23 mouse cellular contexts compared by ENCODE assay signal in genomic region chr6:124580155-124580554, GRCm38 (mm10). TPM values are rescaled to one million over a fixed set of nuclear protein-coding genes. Genes with fewer than 3 reads are reported as not detected.
DNase-seq lines count a peak whose midpoint lies in the region; ATAC-seq and TF ChIP-seq lines count a peak whose summit lies in the region.
"Not testable (repeated sequence)": the region's sequence is repeated elsewhere in the genome, so short reads cannot be mapped to it uniquely, and the experiment has no call there.
"Had no signal": no experiment of that assay in that cellular context is flagged by ENCODE, and none has a peak within 500 bp of the region (broad histone marks: within the 10 kb centered on the region; RNA-seq: fewer than 3 reads in every experiment).

No protein-coding gene starts in this region.

- H3K9me3 ChIP-seq in MEL (replicated peaks; ENCODE audit: insufficient read depth, low read length); heart, embryonic 11.5 days (replicated peaks; ENCODE audit: control insufficient read depth, low read length); stomach, embryonic 14.5 days (ENCODE audit: control insufficient read depth, low read depth, low read length): not testable (repeated sequence)

- not testable (repeated sequence) for H3K27ac ChIP-seq in MEL (ENCODE audit: control insufficient read depth, low read depth, low read length); heart, embryonic 11.5 days (ENCODE audit: low read depth, low read length); stomach, embryonic 14.5 days (ENCODE audit: low read length)

- intact Hi-C loops in left cerebral cortex, postnatal 4 days (cut with DNase I): not testable (repeated sequence)

- TF ChIP-seq EP300 in MEL (IDR thresholded peaks at IDR 0.05; ENCODE audit: low read depth in 1 of 2, low read length in 2 of 2): not testable (repeated sequence)

- peak; percentile 84 for DNase-seq in MEL (ENCODE audit: low read depth, low spot score)
- DNase-seq in adrenal gland, adult 8-10 months: peak; percentile 53
- DNase-seq in adrenal gland, postnatal 36 days: peak; percentile 80 to 81
- DNase-seq in left cerebral cortex, postnatal 4 days: peak; percentile 39

- not testable (repeated sequence) for H3K4me1 ChIP-seq in MEL (ENCODE audit: control insufficient read depth in 1 of 2, insufficient read depth in 2 of 2, low read length in 2 of 2); heart, embryonic 11.5 days (ENCODE audit: control insufficient read depth, insufficient read depth, low read length); stomach, embryonic 14.5 days (ENCODE audit: control insufficient read depth, insufficient read depth, low read length)

- ATAC-seq in common myeloid progenitor, adult 5-6 weeks (replicated peaks; ENCODE audit: low read depth, poor library complexity, severe bottlenecking): peak; percentile 72
- 0 out of 2 replicates have a peak, but pooled peaks have one; percentile 31 for ATAC-seq in heart, embryonic 11.5 days (replicated peaks; ENCODE audit: insufficient number of reproducible peaks, low FRiP score, low TSS enrichment)
- peak; percentile 68 for ATAC-seq in megakaryocyte progenitor cell, adult 5-6 weeks (replicated peaks; ENCODE audit: poor library complexity)
- ATAC-seq in stomach, embryonic 14.5 days (ENCODE audit: insufficient number of reproducible peaks, insufficient read depth, low FRiP score, low read depth): 0 out of 2 replicates have a peak, but pooled peaks have one; percentile 37

- H3K36me3 ChIP-seq in MEL (ENCODE audit: control insufficient read depth in 1 of 2, insufficient read depth in 2 of 2, low read length in 2 of 2); heart, embryonic 11.5 days (ENCODE audit: control insufficient read depth, insufficient read depth, low read length); stomach, embryonic 14.5 days (ENCODE audit: control insufficient read depth, insufficient read depth, low read length): not testable (repeated sequence)

- H3K4me2 ChIP-seq in heart, embryonic 11.5 days; stomach, embryonic 14.5 days (replicated peaks; ENCODE audit: low read depth, low read length): not testable (repeated sequence)

- not testable (repeated sequence) for H3K27me3 ChIP-seq in MEL (ENCODE audit: control insufficient read depth in 1 of 2, insufficient read depth in 2 of 2, low read length in 2 of 2); heart, embryonic 11.5 days (ENCODE audit: control insufficient read depth, insufficient read depth, low read length); stomach, embryonic 14.5 days (ENCODE audit: control insufficient read depth, insufficient read depth, low read length)

- not testable (repeated sequence) for TF ChIP-seq CTCF in MEL (IDR thresholded peaks at IDR 0.05 in 2 of 3, conservative IDR thresholded peaks at IDR 0.05 in 1 of 3; ENCODE audit: control insufficient read depth in 1 of 3, insufficient read depth in 1 of 3, low read depth in 2 of 3, low read length in 3 of 3, poor library complexity in 1 of 3, severe bottlenecking in 1 of 3)

- not testable (repeated sequence) for TF ChIP-seq RAD21 in MEL (IDR thresholded peaks at IDR 0.05; ENCODE audit: low read depth, low read length)

- not testable (repeated sequence) for TF ChIP-seq POLR2A in MEL (IDR thresholded peaks at IDR 0.05; ENCODE audit: control insufficient read depth in 1 of 2, insufficient read depth in 1 of 2, low read depth in 1 of 2, low read length in 2 of 2, poor library complexity in 1 of 2)

- 80% methylated on average over 7 of the region's 7 CpGs for WGBS in heart, embryonic 11.5 days (ENCODE audit: insufficient replicate concordance)
- WGBS in stomach, embryonic 14.5 days: 76% methylated on average over 7 of the region's 7 CpGs

- not testable (repeated sequence) for H3K4me3 ChIP-seq in MEL (ENCODE audit: control insufficient read depth in 1 of 2, insufficient read depth in 1 of 2, low read depth in 2 of 2, low read length in 2 of 2); heart, embryonic 11.5 days (ENCODE audit: low read depth, low read length); stomach, embryonic 14.5 days (ENCODE audit: low read depth, low read length)

- not testable (repeated sequence) for H3K79me2 ChIP-seq in MEL (ENCODE audit: control insufficient read depth, insufficient read depth, low read length, poor library complexity)

- not testable (repeated sequence) for H3K9ac ChIP-seq in MEL (ENCODE audit: control insufficient read depth, low read depth, low read length, poor library complexity, severe bottlenecking); heart, embryonic 11.5 days (ENCODE audit: low read depth, low read length); stomach, embryonic 14.5 days (replicated peaks; ENCODE audit: low read depth, low read length)

TF ChIP-seq in MEL, 35 proteins besides CTCF, POLR2A, EP300 and RAD21:
- TF ChIP-seq MAZ (IDR thresholded peaks at IDR 0.05; ENCODE audit: low read depth, low read length): 0 out of 2 replicates have a peak, but pooled peaks have one; percentile 27
- TF ChIP-seq ETS1 (IDR thresholded peaks at IDR 0.05; ENCODE audit: low read depth, low read length): peak; percentile 21; the same call in 1 of the 2 replicates

RNA-seq across cellular contexts. Expression of gene C1rb, which starts 10.1 kb away (rescaled TPM):
- not detected in 2 replicates for total RNA-seq in MEL (2012; rRNA removed)
- under 1 TPM in 1 of 2 experiments, not detected in 1; 0.03 TPM for polyA plus RNA-seq in MEL (2012; ENCODE audit: insufficient read depth in 1 of 2, insufficient read length in 2 of 2, low read depth in 1 of 2, low replicate concordance in 2 of 2, missing spikeins in 1 of 2)
- 10 to 100 TPM in 2 of 4 experiments, 1 to 10 TPM in 2; 5.9 to 19.1 (median 12.4) TPM for total RNA-seq in adrenal gland, adult 8-10 months (2022)
- 1 to 10 TPM; 5.8 to 7.8 TPM for total RNA-seq in adrenal gland, postnatal 36 days (2021)
- total RNA-seq in common myeloid progenitor, adult 5-6 weeks (2017): not detected in 2 replicates
- polyA plus RNA-seq in heart, embryonic 11.5 days (2014; fragmentation: Nextera tagmentation; extraction: Ambion mirVana): not detected in 2 replicates
- not detected for total RNA-seq in left cerebral cortex, postnatal 4 days (2021)
- not detected in 2 replicates for total RNA-seq in megakaryocyte progenitor cell, adult 5-6 weeks (2015)
- total RNA-seq in megakaryocyte progenitor cell, adult 5-6 weeks (2017): not detected in 2 replicates
- not detected in 2 replicates for polyA plus RNA-seq in stomach, embryonic 14.5 days (2014; fragmentation: Nextera tagmentation; extraction: Ambion mirVana)
- total RNA-seq: hindbrain, postnatal 0 days had no signal
- polyA plus RNA-seq: activated CD4-positive, CD25-positive, alpha-beta regulatory T cell, adult 4 months; brain, embryonic 14.5 days; CD4-positive, CD25-positive, alpha-beta regulatory T cell, adult 4 months; embryonic facial prominence, embryonic 11.5 days; embryonic facial prominence, embryonic 15.5 days; forebrain, embryonic 12.5 days; forebrain, embryonic 16.5 days; frontal cortex, adult 2 months; G1E; heart, adult 2 months; heart, embryonic 12.5 days; heart, embryonic 16.5 days; hindbrain, embryonic 13.5 days; hindbrain, postnatal 0 days; intestine, embryonic 14.5 days had no signal

RNA-seq across cellular contexts. Expression of gene C1s1, which starts 38.0 kb away (rescaled TPM):
- total RNA-seq in MEL (2012; rRNA removed): 0.36 and 0.46 TPM in 2 replicates
- polyA plus RNA-seq in MEL (2012; ENCODE audit: insufficient read depth in 1 of 2, insufficient read length in 2 of 2, low read depth in 1 of 2, low replicate concordance in 2 of 2, missing spikeins in 1 of 2): 1 to 10 TPM in 1 of 2 experiments, not detected in 1; 1.5 TPM
- total RNA-seq in adrenal gland, adult 8-10 months (2022): 100 to 1,000 TPM in 1 of 4 experiments, 10 to 100 TPM in 3; 46.9 to 107 (median 72.7) TPM
- 10 to 100 TPM; 46.2 to 61.5 TPM for total RNA-seq in adrenal gland, postnatal 36 days (2021)
- total RNA-seq in common myeloid progenitor, adult 5-6 weeks (2017): not detected in 2 replicates
- polyA plus RNA-seq in heart, embryonic 11.5 days (2014; fragmentation: Nextera tagmentation; extraction: Ambion mirVana): 0.26 TPM in 1 of 2 replicates, not detected in the other
- 1 to 10 TPM in 1 of 2 experiments, under 1 TPM in 1; 0.28 to 1.1 TPM for total RNA-seq in left cerebral cortex, postnatal 4 days (2021)
- total RNA-seq in megakaryocyte progenitor cell, adult 5-6 weeks (2015): not detected in 2 replicates
- not detected in 2 replicates for total RNA-seq in megakaryocyte progenitor cell, adult 5-6 weeks (2017)
- polyA plus RNA-seq in stomach, embryonic 14.5 days (2014; fragmentation: Nextera tagmentation; extraction: Ambion mirVana): 2.0 and 2.9 TPM in 2 replicates
- polyA plus RNA-seq: activated CD4-positive, CD25-positive, alpha-beta regulatory T cell, adult 4 months; CD4-positive, CD25-positive, alpha-beta regulatory T cell, adult 4 months; G1E had no signal

RNA-seq across cellular contexts. Expression of gene C1s2, which starts 55.7 kb away (rescaled TPM):
- total RNA-seq in MEL (2012; rRNA removed): 0.12 and 0.16 TPM in 2 replicates
- polyA plus RNA-seq in MEL (2012; ENCODE audit: insufficient read depth in 1 of 2, insufficient read length in 2 of 2, low read depth in 1 of 2, low replicate concordance in 2 of 2, missing spikeins in 1 of 2): under 1 TPM in 1 of 2 experiments, not detected in 1; 0.25 TPM
- 1 to 10 TPM; 1.8 to 4.1 (median 3.0) TPM for total RNA-seq in adrenal gland, adult 8-10 months (2022)
- 1 to 10 TPM; 2.4 to 2.6 TPM for total RNA-seq in adrenal gland, postnatal 36 days (2021)
- total RNA-seq in common myeloid progenitor, adult 5-6 weeks (2017): 0.23 TPM in 1 of 2 replicates, not detected in the other
- polyA plus RNA-seq in heart, embryonic 11.5 days (2014; fragmentation: Nextera tagmentation; extraction: Ambion mirVana): not detected in 2 replicates
- total RNA-seq in left cerebral cortex, postnatal 4 days (2021): 1 to 10 TPM in 1 of 2 experiments, under 1 TPM in 1; 0.28 to 1.0 TPM
- not detected in 2 replicates for total RNA-seq in megakaryocyte progenitor cell, adult 5-6 weeks (2015)
- not detected in 2 replicates for total RNA-seq in megakaryocyte progenitor cell, adult 5-6 weeks (2017)
- polyA plus RNA-seq in stomach, embryonic 14.5 days (2014; fragmentation: Nextera tagmentation; extraction: Ambion mirVana): not detected in 2 replicates
- total RNA-seq: hindbrain, postnatal 0 days had no signal
- polyA plus RNA-seq: activated CD4-positive, CD25-positive, alpha-beta regulatory T cell, adult 4 months; CD4-positive, CD25-positive, alpha-beta regulatory T cell, adult 4 months; embryonic facial prominence, embryonic 11.5 days; G1E; heart, adult 2 months; heart, embryonic 12.5 days; intestine, embryonic 14.5 days had no signal

Comparison
In these comparisons a context has a peak if more than half of its experiments do, and no peak if none do; other contexts are left out.
1. RNA of gene C1s1, which starts 38.0 kb away (total RNA-seq): 46.9 to 107 TPM in adrenal gland, adult 8-10 months and 46.2 to 61.5 TPM in adrenal gland, postnatal 36 days; 0.28 to 1.1 TPM in left cerebral cortex, postnatal 4 days, 0.36 to 0.46 TPM in MEL, not detected in common myeloid progenitor, adult 5-6 weeks and not detected in megakaryocyte progenitor cell, adult 5-6 weeks; every median in the first group is over 10 times any median in the second.
2. Peak in every context shown above with its lines, with median percentiles within 50 percentile points of each other: DNase-seq and ATAC-seq.